Mouse (Mus musculus) liver, postnatal 0 days (tissue): Measurements from ENCODE around the gene Ptprd.

Experiments used
- CTCF ChIP-seq: sonication (generic); IDR thresholded peaks from 2 replicates; pipeline ENCODE4 v1.5.1; 2016; ENCODE audit warnings: antibody characterized with exemption, low read depth
- EP300 ChIP-seq: IDR thresholded peaks from 2 replicates; pipeline ENCODE4 v1.6.1; 2016; ENCODE audit warnings: antibody characterized with exemption, low read depth, mild to moderate bottlenecking

DNA sequence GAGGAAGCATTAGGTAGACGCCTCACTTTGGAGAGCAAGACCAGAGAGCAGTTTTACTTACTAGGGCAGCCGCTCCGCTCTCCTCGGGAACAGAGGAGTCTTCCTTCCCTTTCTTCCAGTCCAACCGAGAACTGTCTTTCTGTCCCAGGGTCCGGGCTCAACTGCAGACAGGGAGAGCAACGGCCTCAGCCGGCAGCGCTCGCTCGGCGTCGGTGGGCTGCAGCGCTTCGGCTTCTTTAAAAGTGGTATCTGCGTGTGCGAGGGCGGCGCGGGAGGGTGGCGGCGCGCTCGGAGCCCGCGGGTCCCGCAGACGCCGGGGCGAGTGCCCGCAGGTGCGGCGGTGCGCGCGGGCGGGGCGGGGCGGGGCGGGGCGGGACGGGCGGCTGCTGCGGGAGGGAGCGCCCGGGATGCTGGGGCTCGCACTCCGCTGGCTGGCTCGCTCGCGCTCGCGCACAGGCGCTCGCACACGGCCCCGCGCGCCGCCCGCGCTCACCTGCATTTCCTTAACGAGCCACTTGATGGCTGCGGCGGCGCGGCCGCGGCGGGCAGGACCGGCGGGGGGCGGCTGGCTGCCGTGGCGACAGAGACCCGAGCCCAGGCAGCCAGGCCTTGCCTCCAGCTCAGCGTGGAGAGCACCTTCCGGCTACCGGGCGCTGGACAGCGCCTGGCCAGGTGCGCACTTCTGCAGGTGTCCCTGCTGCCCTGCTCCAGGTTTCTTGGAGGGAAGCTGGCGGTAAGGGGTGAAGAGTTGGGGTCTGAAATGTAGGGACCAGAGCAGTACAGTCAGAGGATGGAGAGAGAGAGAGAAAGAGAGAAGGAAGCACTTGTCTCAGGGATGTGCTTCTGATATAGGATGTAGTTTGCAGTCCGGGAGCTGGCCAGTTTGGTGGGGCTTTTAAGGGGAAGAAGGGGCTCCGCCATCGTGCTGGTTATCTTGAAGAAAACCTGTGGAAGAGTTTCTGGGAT is at the start of gene Ptprd:
- TF ChIP-seq CTCF = no peak
- TF ChIP-seq EP300 = no peak
